Mouse (Mus musculus) neural tube, embryonic 15.5 days (tissue): Measurements from ENCODE around the gene Limk2. TPM values are rescaled to one million over a fixed set of nuclear protein-coding genes. Genes with fewer than 3 reads are reported as not detected.
A peak's percentile ranks its signal among the peaks of the same experiment; 100 is the strongest.

Experiments
- ATAC-seq: fragments of 200-750 bp; cut with Nextera tagmentation; 2 replicates; pipeline ENCODE4 v1.8.0; 2017; ENCODE audit warnings: mild to moderate bottlenecking, moderate TSS enrichment, moderate library complexity; ENCODE audit not compliant: low FRiP score
- H3K27ac ChIP-seq: fragments of 300-500 bp; sonication (generic); replicated peaks from 2 replicates; pipeline ENCODE4 v1.5.1; 2015; ENCODE audit warnings: mild to moderate bottlenecking, inconsistent platforms
- H3K27me3 ChIP-seq: fragments of 300-500 bp; sonication (generic); replicated peaks from 2 replicates; pipeline ENCODE4 v1.6.1; 2015; ENCODE audit warnings: inconsistent platforms
- H3K36me3 ChIP-seq: fragments of 300-500 bp; sonication (generic); 2 replicates; pipeline ENCODE4 v1.6.1; 2015; ENCODE audit warnings: inconsistent platforms
- H3K4me1 ChIP-seq: fragments of 300-500 bp; sonication (generic); 2 replicates; pipeline ENCODE4 v1.6.1; 2015; ENCODE audit warnings: inconsistent platforms
- H3K4me2 ChIP-seq: fragments of 300-500 bp; sonication (generic); 2 replicates; pipeline ENCODE4 v1.6.1; 2015; ENCODE audit warnings: inconsistent platforms, mild to moderate bottlenecking, moderate library complexity
- H3K4me3 ChIP-seq: fragments of 300-500 bp; sonication (generic); replicated peaks from 2 replicates; pipeline ENCODE4 v1.5.1; 2015; ENCODE audit warnings: mild to moderate bottlenecking, inconsistent platforms
- H3K9ac ChIP-seq: fragments of 300-500 bp; sonication (generic); replicated peaks from 2 replicates; pipeline ENCODE4 v1.6.1; 2015; ENCODE audit warnings: mild to moderate bottlenecking, inconsistent platforms
- H3K9me3 ChIP-seq: fragments of 300-500 bp; sonication (generic); replicated peaks from 2 replicates; pipeline ENCODE4 v1.6.1; 2016; ENCODE audit warnings: inconsistent platforms
- WGBS: fragments of 180-500 bp; shearing (Covaris S2); methylation state at CpG from one replicate; pipeline ENCODE4 v1.1.7; 2015; ENCODE audit warnings: mixed read lengths; 5-methylcytosine and 5-hydroxymethylcytosine counted together
- polyA plus RNA-seq: library from polyadenylated mRNA; unstranded; fragments of >200 nt; fragmentation: Nextera tagmentation; extraction: Ambion mirVana; gene quantifications from 2 replicates; pipeline ENCODE4 v1.2.1, GENCODE M21; 2015

The Limk2 gene
- polyA plus RNA-seq, 1 experiment from 2014 or later, result 158 TPM

- H3K4me1 ChIP-seq, result peaks cover 4% of the 10 kb centered on the region
- H3K4me3 ChIP-seq, result no peak overlapping the region
- H3K9ac ChIP-seq, result no peak overlapping the region
- no peaks in the 10 kb centered on the region for H3K27me3 ChIP-seq
- 0 out of 2 replicates have a peak, but pooled peaks have one; percentile 41 for ATAC-seq
- H3K4me2 ChIP-seq, result no peak overlapping the region
- no peaks in the 10 kb centered on the region for H3K9me3 ChIP-seq
- H3K27ac ChIP-seq, result no peak overlapping the region; the same call in 1 of the 2 replicates
- no peaks in the 10 kb centered on the region for H3K36me3 ChIP-seq
Measured at GRCm38 (mm10) chr11:3441696-3442443, 32.9 kb upstream of the Limk2 start.

- Histone ChIP-seq H3K27me3 (no peaks in the 10 kb centered on the region), H3K27ac (no peak overlapping the region), H3K4me1 (peaks cover 3% of the 10 kb centered on the region), H3K4me2 (no peak overlapping the region), H3K36me3 (no peaks in the 10 kb centered on the region), H3K9me3 (no peaks in the 10 kb centered on the region), H3K9ac (no peak overlapping the region), H3K4me3 (no peak overlapping the region)
- ATAC-seq, result no peak
- whole genome bisulfite sequencing, result 100% methylated on average over 1 of the region's 1 CpGs
Measured at GRCm38 (mm10) chr11:3437621-3438020, 28.6 kb upstream of the Limk2 start.

GRCm38 (mm10) chr11:3433809-3434208 lies 24.8 kb upstream of the Limk2 start:
- H3K9me3 ChIP-seq, result no peaks in the 10 kb centered on the region
- WGBS, result 79% methylated on average over 4 of the region's 4 CpGs
- no peaks in the 10 kb centered on the region; the same call in 1 of the 2 replicates for H3K4me1 ChIP-seq
- no peak for ATAC-seq
- no peak overlapping the region for H3K4me3 ChIP-seq
- H3K27ac ChIP-seq, result no peak overlapping the region
- no peaks in the 10 kb centered on the region for H3K36me3 ChIP-seq
- H3K27me3 ChIP-seq, result no peaks in the 10 kb centered on the region
- no peak overlapping the region for H3K9ac ChIP-seq
- H3K4me2 ChIP-seq, result no peak overlapping the region

DNA sequence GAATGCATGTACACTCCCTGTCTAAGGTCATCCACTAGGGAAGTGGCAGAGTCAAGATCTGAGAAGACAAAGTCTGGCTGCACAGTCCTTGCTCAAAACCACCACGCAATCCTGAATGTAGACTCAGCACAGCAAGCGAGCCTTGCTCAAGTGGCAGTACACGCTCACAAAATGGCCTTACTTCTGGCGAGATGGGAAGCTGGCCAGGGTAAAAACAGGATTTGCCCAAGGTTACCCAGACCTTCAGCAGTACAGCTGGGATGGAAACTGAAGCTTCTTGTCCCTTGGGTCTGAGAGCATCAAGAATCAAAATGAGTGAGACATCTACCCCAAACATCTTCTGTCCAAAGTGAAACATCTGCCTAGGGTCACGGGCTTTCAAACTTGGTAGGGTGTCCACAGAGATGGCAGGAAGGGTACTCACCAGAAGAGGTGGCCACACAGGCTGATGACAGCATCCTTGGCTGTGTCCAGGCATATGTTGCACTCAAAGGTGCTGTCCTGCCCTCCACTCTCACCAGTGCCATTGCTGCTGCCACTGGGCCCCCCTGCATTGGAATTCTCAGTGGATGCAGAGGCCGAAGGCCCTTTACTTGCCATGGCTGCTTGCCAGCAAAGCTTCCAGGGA lies 23.1 kb upstream of the Limk2 start:
- no peak for ATAC-seq
- WGBS, result 92% methylated on average over 6 of the region's 6 CpGs
- Histone ChIP-seq H3K4me2 (no peak overlapping the region), H3K27ac (no peak overlapping the region), H3K4me3 (no peak overlapping the region), H3K9ac (no peak overlapping the region), H3K9me3 (no peaks in the 10 kb centered on the region), H3K36me3 (no peaks in the 10 kb centered on the region), H3K27me3 (no peaks in the 10 kb centered on the region), H3K4me1 (no peaks in the 10 kb centered on the region; the same call in 1 of the 2 replicates)

DNA sequence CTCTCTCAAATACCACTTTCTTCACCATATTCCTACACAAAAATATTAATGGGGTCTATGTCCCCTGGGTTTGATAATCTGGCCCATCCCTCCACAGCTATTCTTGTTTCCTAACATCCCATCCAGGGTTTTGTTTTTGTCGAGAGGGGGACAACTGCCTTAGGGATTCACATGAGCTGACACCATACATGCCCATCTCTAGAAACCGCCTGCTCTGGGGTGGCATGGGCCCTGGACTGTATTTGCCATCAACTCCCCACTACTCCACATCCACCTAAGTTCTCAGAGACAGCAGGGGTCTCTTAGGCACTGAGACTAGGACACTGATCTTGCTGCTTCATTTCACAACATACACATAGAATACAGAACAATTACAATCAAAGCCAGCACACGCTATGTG lies 22.5 kb upstream of the Limk2 start:
- H3K27ac ChIP-seq, result no peak overlapping the region
- no peak overlapping the region for H3K9ac ChIP-seq
- H3K27me3 ChIP-seq, result no peaks in the 10 kb centered on the region
- H3K4me3 ChIP-seq, result no peak overlapping the region
- 95% methylated on average over 3 of the region's 3 CpGs for WGBS
- H3K4me1 ChIP-seq, result no peaks in the 10 kb centered on the region; the same call in 1 of the 2 replicates
- no peak for ATAC-seq
- H3K9me3 ChIP-seq, result no peaks in the 10 kb centered on the region
- H3K4me2 ChIP-seq, result no peak overlapping the region
- H3K36me3 ChIP-seq, result no peaks in the 10 kb centered on the region; the same call in 1 of the 2 replicates

DNA sequence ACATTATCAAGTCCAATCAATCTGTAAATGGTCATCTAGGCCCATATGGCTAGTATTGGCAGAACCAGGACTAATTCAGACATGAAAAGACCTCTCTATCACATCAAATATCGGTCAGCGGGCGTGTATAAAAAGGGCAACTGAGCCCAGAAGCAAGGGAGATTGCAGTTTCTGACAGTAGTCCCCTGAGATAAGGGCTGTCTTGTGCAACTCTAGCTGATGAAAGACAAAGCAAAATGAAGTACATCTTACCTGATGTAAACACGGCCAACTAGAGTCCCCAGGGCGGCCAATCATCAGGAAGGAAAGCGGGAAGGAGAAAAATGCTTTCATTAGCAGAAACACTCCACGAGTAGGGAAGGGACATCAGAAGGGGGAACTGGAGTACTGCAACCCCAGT lies 19.6 kb upstream of the Limk2 start:
- no peak for ATAC-seq
- Histone ChIP-seq H3K4me1 (no peaks in the 10 kb centered on the region; the same call in 1 of the 2 replicates), H3K4me3 (no peak overlapping the region), H3K9me3 (no peaks in the 10 kb centered on the region), H3K27me3 (no peaks in the 10 kb centered on the region), H3K36me3 (peaks cover 26% of the 10 kb centered on the region), H3K9ac (no peak overlapping the region), H3K27ac (no peak overlapping the region), H3K4me2 (no peak overlapping the region)
- 85% methylated on average over 7 of the region's 7 CpGs for WGBS

- WGBS, result 87% methylated on average over 3 of the region's 3 CpGs
- no peak for ATAC-seq
- Histone ChIP-seq H3K27ac (no peak overlapping the region), H3K4me2 (no peak overlapping the region), H3K4me3 (no peak overlapping the region), H3K9me3 (no peaks in the 10 kb centered on the region), H3K27me3 (no peaks in the 10 kb centered on the region), H3K9ac (no peak overlapping the region), H3K4me1 (no peaks in the 10 kb centered on the region), H3K36me3 (peaks cover 30% of the 10 kb centered on the region)
Measured at GRCm38 (mm10) chr11:3427697-3428230, 18.8 kb upstream of the Limk2 start.

DNA sequence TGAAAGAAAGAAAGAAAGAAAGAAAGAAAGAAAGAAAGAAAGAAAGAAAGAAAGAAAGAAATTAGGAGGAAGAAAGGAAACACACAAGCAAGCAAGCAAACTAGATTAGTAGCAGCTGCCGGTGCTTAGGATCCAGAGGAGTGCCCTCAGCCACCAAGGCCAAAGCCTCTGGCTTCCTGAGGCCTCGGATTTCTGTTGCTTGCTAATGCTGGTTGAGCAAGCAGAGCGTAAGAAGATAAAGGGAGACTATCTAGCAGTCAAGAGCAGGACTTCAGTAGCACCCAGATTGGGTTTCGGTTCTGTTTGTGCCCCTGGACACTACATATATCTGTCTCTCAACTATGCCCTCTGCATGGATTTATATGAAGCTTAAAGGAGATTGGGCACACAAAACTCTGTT lies 13.3 kb upstream of the Limk2 start:
- no peaks in the 10 kb centered on the region for H3K9me3 ChIP-seq
- H3K4me3 ChIP-seq, result no peak overlapping the region
- 87% methylated on average over 4 of the region's 4 CpGs for WGBS
- ATAC-seq, result no peak
- H3K36me3 ChIP-seq, result peaks cover 56% of the 10 kb centered on the region
- no peaks in the 10 kb centered on the region for H3K27me3 ChIP-seq
- no peak overlapping the region for H3K9ac ChIP-seq
- no peaks in the 10 kb centered on the region for H3K4me1 ChIP-seq
- H3K4me2 ChIP-seq, result no peak overlapping the region
- no peak overlapping the region for H3K27ac ChIP-seq

DNA sequence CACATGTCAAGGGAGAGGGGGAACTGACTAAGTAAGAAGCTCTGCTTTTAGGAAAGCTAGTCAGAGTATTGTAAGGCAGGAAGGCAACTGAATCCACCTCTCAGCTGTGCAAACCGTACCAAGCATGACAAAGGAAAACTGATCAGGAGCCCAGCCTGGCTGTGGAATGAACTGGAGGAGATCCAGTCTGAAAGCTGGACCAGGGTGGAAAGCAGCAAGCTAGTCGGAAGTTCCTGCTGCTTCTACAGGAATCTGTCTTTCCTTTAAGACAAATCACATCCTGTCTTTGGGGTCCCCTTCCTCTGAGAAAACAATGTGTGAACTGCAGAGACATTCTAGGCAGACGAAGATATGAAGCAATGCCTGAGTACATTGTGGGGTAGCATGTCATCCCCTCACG lies 9.8 kb upstream of the Limk2 start:
- ATAC-seq, result no peak
- Histone ChIP-seq H3K4me2 (no peak overlapping the region), H3K4me1 (no peaks in the 10 kb centered on the region), H3K27me3 (no peaks in the 10 kb centered on the region), H3K9ac (no peak overlapping the region), H3K36me3 (peaks cover 57% of the 10 kb centered on the region), H3K27ac (no peak overlapping the region), H3K9me3 (no peaks in the 10 kb centered on the region), H3K4me3 (no peak overlapping the region)
- WGBS, result 88% methylated on average over 4 of the region's 4 CpGs

- Histone ChIP-seq H3K9me3 (no peaks in the 10 kb centered on the region), H3K27me3 (no peaks in the 10 kb centered on the region), H3K4me3 (no peak overlapping the region), H3K4me1 (no peaks in the 10 kb centered on the region), H3K4me2 (no peak overlapping the region), H3K27ac (no peak overlapping the region), H3K36me3 (peaks cover 52% of the 10 kb centered on the region), H3K9ac (no peak overlapping the region)
- WGBS, result 91% methylated on average over 6 of the region's 6 CpGs
- ATAC-seq, result no peak
Measured at GRCm38 (mm10) chr11:3417795-3418194, 8.8 kb upstream of the Limk2 start.

DNA sequence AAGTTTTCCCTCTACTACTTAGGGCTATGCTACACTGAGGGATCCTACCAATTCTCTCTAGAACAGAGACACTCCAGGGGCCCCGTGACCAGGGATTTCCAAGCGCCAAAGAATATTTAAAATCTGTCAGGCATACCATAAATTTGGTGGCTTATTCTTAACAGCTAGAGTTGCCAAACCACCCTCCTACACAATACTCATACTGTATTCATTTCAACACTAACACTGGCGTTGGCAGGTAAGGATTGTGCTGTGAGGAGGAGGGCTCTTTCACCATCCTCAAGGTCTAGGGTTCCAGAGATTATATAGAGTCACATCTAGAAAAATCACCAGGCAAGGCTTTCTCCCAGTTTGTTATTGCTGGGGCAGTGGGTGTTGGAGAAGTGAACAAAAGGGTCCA lies 7.4 kb upstream of the Limk2 start:
- no peak overlapping the region for H3K9ac ChIP-seq
- WGBS, result 93% methylated on average over 3 of the region's 3 CpGs
- H3K4me1 ChIP-seq, result no peaks in the 10 kb centered on the region
- no peaks in the 10 kb centered on the region for H3K9me3 ChIP-seq
- no peak overlapping the region for H3K4me3 ChIP-seq
- no peak for ATAC-seq
- H3K4me2 ChIP-seq, result no peak overlapping the region
- H3K27ac ChIP-seq, result no peak overlapping the region
- H3K36me3 ChIP-seq, result peaks cover 52% of the 10 kb centered on the region
- H3K27me3 ChIP-seq, result no peaks in the 10 kb centered on the region

GRCm38 (mm10) chr11:3412111-3412510 lies 3.1 kb upstream of the Limk2 start:
- Histone ChIP-seq H3K9ac (no peak overlapping the region), H3K27me3 (no peaks in the 10 kb centered on the region), H3K4me2 (no peak overlapping the region), H3K36me3 (peaks cover 26% of the 10 kb centered on the region), H3K27ac (no peak overlapping the region), H3K9me3 (no peaks in the 10 kb centered on the region), H3K4me1 (peaks cover 18% of the 10 kb centered on the region), H3K4me3 (no peak overlapping the region)
- no peak for ATAC-seq
- 86% methylated on average over 3 of the region's 3 CpGs for WGBS
